Mouse (Mus musculus): ENCODE data around the gene Bdkrb2. TPM values are rescaled to one million over a fixed set of nuclear protein-coding genes. Genes with fewer than 3 reads are reported as not detected.

The Bdkrb2 gene
- polyA plus RNA-seq, 1 experiment from 2014 or later: 0.15 TPM

- Histone ChIP-seq H3K4me3 (ENCODE audit: control insufficient read depth in 1 of 2, insufficient read depth in 1 of 2, low read depth in 1 of 2, low read length in 2 of 2) (no peak overlapping the region), H3K4me2 (ENCODE audit: low read length) (no peak overlapping the region), H3K27ac (replicated peaks in 1 of 2; ENCODE audit: control insufficient read depth in 1 of 2, insufficient read depth in 1 of 2, low read depth in 2 of 2, low read length in 2 of 2) (no peak overlapping the region), H3K9ac (ENCODE audit: low read length) (no peak overlapping the region), H3K36me3 (ENCODE audit: control insufficient read depth, insufficient read depth, low read length) (no peaks in the 10 kb centered on the region), H3K27me3 (ENCODE audit: control insufficient read depth, insufficient read depth, low read length) (no peaks in the 10 kb centered on the region; the same call in 1 of the 2 replicates), H3K9me3 (ENCODE audit: control insufficient read depth, low read length) (peaks cover 4% of the 10 kb centered on the region), H3K4me1 (ENCODE audit: control insufficient read depth in 2 of 2, insufficient read depth in 2 of 2, low read length in 2 of 2) (0 out of 4 replicates have a peak, but pooled peaks cover 0 to 4% of the 10 kb centered on the region in 2 experiments)
- WGBS: 74% methylated on average over 5 of the region's 5 CpGs
- ATAC-seq (ENCODE audit: insufficient number of reproducible peaks, insufficient read depth, low FRiP score, low read depth): no peak
Measured at GRCm38 (mm10) chr12:105526829-105527228, 36.2 kb upstream of the Bdkrb2 start.

GRCm38 (mm10) chr12:105529545-105529944, 33.5 kb upstream of the Bdkrb2 start:
- H3K4me1 ChIP-seq (ENCODE audit: control insufficient read depth in 2 of 2, insufficient read depth in 2 of 2, low read length in 2 of 2): no peaks in the 10 kb centered on the region
- H3K36me3 ChIP-seq (ENCODE audit: control insufficient read depth, insufficient read depth, low read length): no peaks in the 10 kb centered on the region
- 27% methylated on average over 9 of the region's 9 CpGs for WGBS
- H3K4me2 ChIP-seq (ENCODE audit: low read length): no peak overlapping the region
- no peak overlapping the region for H3K27ac ChIP-seq (replicated peaks in 1 of 2; ENCODE audit: control insufficient read depth in 1 of 2, insufficient read depth in 1 of 2, low read depth in 2 of 2, low read length in 2 of 2)
- peaks cover 4% of the 10 kb centered on the region; the same call in 1 of the 2 replicates for H3K9me3 ChIP-seq (ENCODE audit: control insufficient read depth, low read length)
- H3K4me3 ChIP-seq (ENCODE audit: control insufficient read depth in 1 of 2, insufficient read depth in 1 of 2, low read depth in 1 of 2, low read length in 2 of 2): no peak overlapping the region
- no peak overlapping the region for H3K9ac ChIP-seq (ENCODE audit: low read length)
- H3K27me3 ChIP-seq (ENCODE audit: control insufficient read depth, insufficient read depth, low read length): no peaks in the 10 kb centered on the region; the same call in 1 of the 2 replicates
- no peak for ATAC-seq (ENCODE audit: insufficient number of reproducible peaks, insufficient read depth, low FRiP score, low read depth)

GRCm38 (mm10) chr12:105531724-105532371, 31.2 kb upstream of the Bdkrb2 start:
- WGBS: 62% methylated on average over 8 of the region's 8 CpGs
- H3K27me3 ChIP-seq (ENCODE audit: control insufficient read depth, insufficient read depth, low read length): no peaks in the 10 kb centered on the region; the same call in 1 of the 2 replicates
- H3K27ac ChIP-seq (replicated peaks in 1 of 2; ENCODE audit: control insufficient read depth in 1 of 2, insufficient read depth in 1 of 2, low read depth in 2 of 2, low read length in 2 of 2): no peak overlapping the region
- H3K9ac ChIP-seq (ENCODE audit: low read length): no peak overlapping the region
- peaks cover 4% of the 10 kb centered on the region; the same call in 1 of the 2 replicates for H3K9me3 ChIP-seq (ENCODE audit: control insufficient read depth, low read length)
- no peak overlapping the region for H3K4me3 ChIP-seq (ENCODE audit: control insufficient read depth in 1 of 2, insufficient read depth in 1 of 2, low read depth in 1 of 2, low read length in 2 of 2)
- no peak for ATAC-seq (ENCODE audit: insufficient number of reproducible peaks, insufficient read depth, low FRiP score, low read depth)
- no peak overlapping the region for H3K4me2 ChIP-seq (ENCODE audit: low read length)
- no peaks in the 10 kb centered on the region for H3K36me3 ChIP-seq (ENCODE audit: control insufficient read depth, insufficient read depth, low read length)
- no peaks in the 10 kb centered on the region; a peak in 1 of 4 replicates for H3K4me1 ChIP-seq (ENCODE audit: control insufficient read depth in 2 of 2, insufficient read depth in 2 of 2, low read length in 2 of 2)

GRCm38 (mm10) chr12:105534842-105535241, 28.2 kb upstream of the Bdkrb2 start:
- 93% methylated on average over 4 of the region's 4 CpGs for WGBS
- no peak overlapping the region for H3K27ac ChIP-seq (replicated peaks in 1 of 2; ENCODE audit: control insufficient read depth in 1 of 2, insufficient read depth in 1 of 2, low read depth in 2 of 2, low read length in 2 of 2)
- ATAC-seq (ENCODE audit: insufficient number of reproducible peaks, insufficient read depth, low FRiP score, low read depth): no peak

GRCm38 (mm10) chr12:105535968-105536760, 26.9 kb upstream of the Bdkrb2 start:
- no peaks in the 10 kb centered on the region for H3K27me3 ChIP-seq (ENCODE audit: control insufficient read depth, insufficient read depth, low read length)
- no peaks in the 10 kb centered on the region; a peak in 1 of 4 replicates for H3K4me1 ChIP-seq (ENCODE audit: control insufficient read depth in 2 of 2, insufficient read depth in 2 of 2, low read length in 2 of 2)
- ATAC-seq (ENCODE audit: insufficient number of reproducible peaks, insufficient read depth, low FRiP score, low read depth): no peak
- no peaks in the 10 kb centered on the region for H3K9me3 ChIP-seq (ENCODE audit: control insufficient read depth, low read length)
- H3K4me2 ChIP-seq (ENCODE audit: low read length): no peak overlapping the region
- H3K4me3 ChIP-seq (ENCODE audit: control insufficient read depth in 1 of 2, insufficient read depth in 1 of 2, low read depth in 1 of 2, low read length in 2 of 2): no peak overlapping the region
- WGBS: 67% methylated on average over 13 of the region's 13 CpGs
- no peak overlapping the region for H3K27ac ChIP-seq (replicated peaks in 1 of 2; ENCODE audit: control insufficient read depth in 1 of 2, insufficient read depth in 1 of 2, low read depth in 2 of 2, low read length in 2 of 2)
- no peak overlapping the region for H3K9ac ChIP-seq (ENCODE audit: low read length)
- no peaks in the 10 kb centered on the region for H3K36me3 ChIP-seq (ENCODE audit: control insufficient read depth, insufficient read depth, low read length)

More at GRCm38 (mm10) chr12:105534842-105535241, 28.2 kb upstream of the Bdkrb2 start:
- no peak overlapping the region for H3K9ac ChIP-seq (ENCODE audit: low read length)
- H3K36me3 ChIP-seq (ENCODE audit: control insufficient read depth, insufficient read depth, low read length): no peaks in the 10 kb centered on the region
- H3K4me3 ChIP-seq (ENCODE audit: control insufficient read depth in 1 of 2, insufficient read depth in 1 of 2, low read depth in 1 of 2, low read length in 2 of 2): no peak overlapping the region
- H3K4me2 ChIP-seq (ENCODE audit: low read length): no peak overlapping the region
- no peaks in the 10 kb centered on the region; a peak in 1 of 4 replicates for H3K4me1 ChIP-seq (ENCODE audit: control insufficient read depth in 2 of 2, insufficient read depth in 2 of 2, low read length in 2 of 2)
- H3K27me3 ChIP-seq (ENCODE audit: control insufficient read depth, insufficient read depth, low read length): no peaks in the 10 kb centered on the region
- no peaks in the 10 kb centered on the region for H3K9me3 ChIP-seq (ENCODE audit: control insufficient read depth, low read length)

GRCm38 (mm10) chr12:105537162-105537561, 25.9 kb upstream of the Bdkrb2 start:
- Histone ChIP-seq H3K4me2 (ENCODE audit: low read length) (no peak overlapping the region), H3K4me1 (ENCODE audit: control insufficient read depth in 2 of 2, insufficient read depth in 2 of 2, low read length in 2 of 2) (no peaks in the 10 kb centered on the region; a peak in 1 of 4 replicates), H3K9ac (ENCODE audit: low read length) (no peak overlapping the region), H3K27me3 (ENCODE audit: control insufficient read depth, insufficient read depth, low read length) (no peaks in the 10 kb centered on the region), H3K4me3 (ENCODE audit: control insufficient read depth in 1 of 2, insufficient read depth in 1 of 2, low read depth in 1 of 2, low read length in 2 of 2) (no peak overlapping the region), H3K36me3 (ENCODE audit: control insufficient read depth, insufficient read depth, low read length) (no peaks in the 10 kb centered on the region), H3K27ac (replicated peaks in 1 of 2; ENCODE audit: control insufficient read depth in 1 of 2, insufficient read depth in 1 of 2, low read depth in 2 of 2, low read length in 2 of 2) (no peak overlapping the region), H3K9me3 (ENCODE audit: control insufficient read depth, low read length) (no peaks in the 10 kb centered on the region)
- no peak for ATAC-seq (ENCODE audit: insufficient number of reproducible peaks, insufficient read depth, low FRiP score, low read depth)
- WGBS: 67% methylated on average over 5 of the region's 5 CpGs

- Histone ChIP-seq H3K9me3 (ENCODE audit: control insufficient read depth, low read length) (no peaks in the 10 kb centered on the region), H3K27ac (replicated peaks in 1 of 2; ENCODE audit: control insufficient read depth in 1 of 2, insufficient read depth in 1 of 2, low read depth in 2 of 2, low read length in 2 of 2) (no peak overlapping the region), H3K36me3 (ENCODE audit: control insufficient read depth, insufficient read depth, low read length) (no peaks in the 10 kb centered on the region), H3K4me1 (ENCODE audit: control insufficient read depth in 2 of 2, insufficient read depth in 2 of 2, low read length in 2 of 2) (peaks cover 0 to 2% of the 10 kb centered on the region in 2 experiments; a peak in 1 of 4 replicates), H3K9ac (ENCODE audit: low read length) (no peak overlapping the region), H3K4me3 (ENCODE audit: control insufficient read depth in 1 of 2, insufficient read depth in 1 of 2, low read depth in 1 of 2, low read length in 2 of 2) (no peak overlapping the region), H3K4me2 (ENCODE audit: low read length) (no peak overlapping the region), H3K27me3 (ENCODE audit: control insufficient read depth, insufficient read depth, low read length) (no peaks in the 10 kb centered on the region)
- ATAC-seq (ENCODE audit: insufficient number of reproducible peaks, insufficient read depth, low FRiP score, low read depth): no peak
- WGBS: 93% methylated on average over 10 of the region's 10 CpGs
Measured at GRCm38 (mm10) chr12:105539649-105540048, 23.4 kb upstream of the Bdkrb2 start.

All from heart, embryonic 14.5 days (tissue).